Mouse (Mus musculus) erythroblast, embryonic 14.5 days (primary cell): ENCODE data around the gene Nrxn3.

Experiments
- GATA1 ChIP-seq: IDR thresholded peaks from 2 replicates; pipeline ENCODE4 v1.6.1; 2012; ENCODE audit warnings: low read length, inconsistent platforms, mixed read lengths
- TAL1 ChIP-seq: IDR thresholded peaks from 3 replicates; pipeline ENCODE4 v1.6.1; 2012; ENCODE audit warnings: low read length, inconsistent platforms, mixed read lengths

GRCm38 (mm10) chr12:89813718-89814117, 1091.0 kb downstream of the Nrxn3 start:
- TF ChIP-seq GATA1, result no peak
- no peak for TF ChIP-seq TAL1
